Mouse (Mus musculus) heart, postnatal 0 days (tissue): ENCODE measurements around the gene Zbtb5.
"Not testable (repeated sequence)": the region's sequence is repeated elsewhere in the genome, so short reads cannot be mapped to it uniquely, and the experiment has no call there.

Source experiments
- CTCF ChIP-seq: IDR thresholded peaks from 2 replicates; pipeline ENCODE4 v1.5.1; 2016; ENCODE audit warnings: antibody characterized with exemption, control low read depth, low read depth
- EP300 ChIP-seq: IDR thresholded peaks from 2 replicates; pipeline ENCODE4 v1.6.1; 2016; ENCODE audit warnings: antibody characterized with exemption, low read depth

DNA sequence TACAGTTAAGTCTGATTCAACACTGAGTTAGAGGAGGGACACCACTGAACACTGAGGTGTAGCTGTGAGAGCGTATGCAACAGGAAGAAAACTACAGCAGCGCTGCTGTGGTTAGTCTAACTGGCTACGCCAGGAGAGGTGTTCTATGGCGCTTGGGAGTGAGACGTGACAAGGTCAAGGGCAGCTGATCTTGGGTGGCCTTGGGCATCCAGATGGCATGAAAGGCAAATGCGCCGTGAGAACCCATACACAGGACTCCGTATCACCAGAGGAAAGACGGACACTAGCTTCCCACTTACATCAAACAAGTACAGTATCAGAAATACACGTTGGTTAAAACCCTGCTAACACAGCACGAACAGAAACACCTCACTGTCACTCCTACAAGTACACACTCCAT lies 19.9 kb downstream of the Zbtb5 start:
- TF ChIP-seq CTCF, EP300: not testable (repeated sequence)
